Mouse (Mus musculus) megakaryocyte, embryonic 14.5 days (primary cell): ENCODE measurements around the gene Tnfsfm13.

ENCODE experiments used
- FLI1 ChIP-seq: IDR thresholded peaks from 2 replicates; pipeline ENCODE4 v1.6.1; 2012; ENCODE audit warnings: low read length, inconsistent platforms, mixed read lengths
- GATA1 ChIP-seq: IDR thresholded peaks from 3 replicates; pipeline ENCODE4 v1.6.1; 2012; ENCODE audit warnings: mixed read lengths, low read length, inconsistent platforms, borderline replicate concordance

DNA sequence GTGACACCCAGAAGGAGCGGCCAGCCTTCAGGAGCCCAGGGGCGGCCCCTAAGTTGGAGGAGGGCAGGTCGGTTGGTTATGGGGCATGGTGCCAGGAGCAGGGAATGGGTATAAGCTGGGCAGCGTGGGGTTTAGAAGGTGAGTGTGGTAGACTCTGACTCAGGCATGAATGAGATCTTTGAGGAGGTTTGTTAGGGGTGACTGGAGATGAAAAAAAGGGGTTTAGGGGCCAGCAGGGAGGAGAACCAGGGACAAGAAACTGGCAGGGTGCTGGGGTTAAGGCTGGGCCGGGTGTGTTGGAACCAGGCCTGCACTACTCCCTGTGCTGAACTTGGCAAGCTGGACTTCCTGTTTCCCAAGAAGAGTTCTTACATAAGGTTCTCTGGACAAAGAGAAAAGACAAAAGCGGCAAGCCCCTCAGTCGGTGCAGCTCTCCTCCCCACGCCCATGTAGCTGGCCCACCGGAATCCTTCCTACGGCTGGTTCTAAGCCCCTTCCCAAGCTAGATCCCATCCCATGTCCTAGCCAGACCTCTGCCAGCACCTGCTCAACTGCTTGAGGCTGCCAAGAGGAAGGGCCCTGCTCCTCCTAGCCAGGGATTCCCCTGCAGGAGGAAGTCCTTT is 10.3 kb downstream of the Tnfsfm13 start, which contains the start of gene Tnfsf13:
- no peak for TF ChIP-seq GATA1
- no peak for TF ChIP-seq FLI1
